Mouse (Mus musculus): ENCODE results near the gene Psmb1. TPM values are rescaled to one million over a fixed set of nuclear protein-coding genes. Genes with fewer than 3 reads are reported as not detected.
"Not testable (repeated sequence)": the region's sequence is repeated elsewhere in the genome, so short reads cannot be mapped to it uniquely, and the experiment has no call there.

Gene Psmb1
- 265 and 267 TPM in 2 replicates for polyA plus RNA-seq (2015; fragmentation: Nextera tagmentation; extraction: Ambion mirVana)

DNA sequence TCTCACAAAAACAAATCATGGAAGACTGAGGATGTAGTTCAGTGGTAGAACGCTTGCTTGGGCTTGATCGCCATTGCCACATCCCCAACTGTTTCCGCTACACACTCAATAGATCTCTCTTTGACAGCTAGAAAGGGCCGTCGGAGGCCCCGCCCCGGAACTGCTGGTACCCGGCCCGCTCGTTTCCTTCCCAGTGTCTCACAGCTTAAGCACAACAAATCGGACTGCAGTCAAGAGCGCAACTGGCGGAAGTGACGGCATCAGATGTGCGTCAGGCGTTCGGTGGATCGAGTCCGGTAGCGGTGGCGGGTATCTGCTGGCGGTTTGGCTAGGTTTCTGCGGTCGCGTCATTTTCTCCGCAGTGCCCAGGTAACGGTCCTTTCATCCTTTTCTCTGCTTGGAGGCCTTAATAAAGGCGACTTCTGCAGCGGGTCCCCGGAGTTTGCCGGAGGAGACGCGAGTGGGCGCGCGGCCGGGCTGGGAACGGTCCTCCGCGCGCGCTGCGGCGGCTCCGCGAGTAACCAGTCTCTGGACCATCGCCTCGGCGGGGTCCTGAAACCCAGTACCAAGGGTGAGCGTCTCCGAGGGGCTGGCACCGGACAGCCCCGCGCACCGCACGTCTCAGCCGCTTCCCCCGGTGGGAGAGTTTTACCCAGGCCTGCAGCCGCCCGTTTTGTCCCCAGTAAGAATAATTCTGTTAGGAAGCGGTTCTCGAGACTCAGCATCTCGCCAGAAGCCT lies at the start of gene Psmb1, which contains the start of gene Tbp:
TSS of gene Psmb1 (minus strand) at position 96 of the 739 bp plus-strand sequence.
TSS of gene Tbp (plus strand) at position 233 of the 739 bp plus-strand sequence.
- peak within 1 kb of the TSS; percentile 89 for H3K9ac ChIP-seq (replicated peaks)
- ATAC-seq: peak; percentile 94
- H3K4me3 ChIP-seq (replicated peaks): peak within 1 kb of the TSS; percentile 96
- under 1% methylated on average over 63 of the region's 63 CpGs for WGBS
- peaks cover 46% of the 10 kb centered on the region for H3K4me1 ChIP-seq (replicated peaks)
- no peaks in the 10 kb centered on the region for H3K27me3 ChIP-seq
- H3K36me3 ChIP-seq: peaks cover 25% of the 10 kb centered on the region
- peak within 1 kb of the TSS; percentile 96 for H3K4me2 ChIP-seq (replicated peaks)
- H3K27ac ChIP-seq: peak within 1 kb of the TSS; percentile 95
- no peaks in the 10 kb centered on the region for H3K9me3 ChIP-seq

GRCm38 (mm10) chr17:15546440-15546839 lies 46.9 kb upstream of the Psmb1 start:
- H3K4me1 ChIP-seq (replicated peaks): no peaks in the 10 kb centered on the region

DNA sequence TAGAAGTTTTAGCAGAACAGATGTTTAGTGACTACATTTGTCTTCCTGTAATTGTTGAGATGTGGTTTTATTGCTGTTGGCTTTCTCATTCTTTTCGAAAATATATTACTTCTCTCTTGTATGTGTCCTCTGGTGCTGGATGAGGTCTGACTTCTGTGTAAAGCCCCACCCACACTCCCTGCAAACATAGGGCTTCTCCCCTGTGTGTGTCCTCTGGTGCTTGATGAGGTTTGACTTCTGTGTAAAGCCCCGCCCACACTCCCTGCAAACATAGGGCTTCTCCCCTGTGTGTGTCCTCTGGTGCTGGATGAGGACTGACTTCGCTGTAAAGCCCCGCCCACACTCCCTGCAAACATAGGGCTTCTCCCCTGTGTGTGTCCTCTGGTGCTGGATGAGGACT lies 44.3 kb upstream of the Psmb1 start:
- H3K4me1 ChIP-seq (replicated peaks); H3K4me2 ChIP-seq (replicated peaks); H3K9ac ChIP-seq (replicated peaks); H3K36me3 ChIP-seq; H3K4me3 ChIP-seq (replicated peaks); H3K27ac ChIP-seq; H3K27me3 ChIP-seq; ATAC-seq; H3K9me3 ChIP-seq: not testable (repeated sequence)
- 70% methylated on average over 4 of the region's 4 CpGs for WGBS

More at GRCm38 (mm10) chr17:15546440-15546839, 46.9 kb upstream of the Psmb1 start:
- ATAC-seq: no peak
- H3K4me3 ChIP-seq (replicated peaks): no peak overlapping the region
- H3K36me3 ChIP-seq: peaks cover 4% of the 10 kb centered on the region; the same call in 1 of the 2 replicates
- H3K9me3 ChIP-seq: no peaks in the 10 kb centered on the region
- no peak overlapping the region for H3K9ac ChIP-seq (replicated peaks)
- H3K4me2 ChIP-seq (replicated peaks): no peak overlapping the region
- 75% methylated on average over 4 of the region's 4 CpGs for WGBS
- no peak overlapping the region for H3K27ac ChIP-seq
- no peaks in the 10 kb centered on the region for H3K27me3 ChIP-seq

- no peak for ATAC-seq
- Histone ChIP-seq H3K36me3 (peaks cover 4% of the 10 kb centered on the region; the same call in 1 of the 2 replicates), H3K9me3 (no peaks in the 10 kb centered on the region), H3K4me1 (replicated peaks) (0 out of 2 replicates have a peak, but pooled peaks cover 3% of the 10 kb centered on the region), H3K9ac (replicated peaks) (no peak overlapping the region), H3K4me2 (replicated peaks) (no peak overlapping the region), H3K27me3 (peaks cover 13% of the 10 kb centered on the region), H3K27ac (no peak overlapping the region), H3K4me3 (replicated peaks) (no peak overlapping the region)
- 75% methylated on average over 4 of the region's 4 CpGs for WGBS
Observed at GRCm38 (mm10) chr17:15540309-15540708, 40.8 kb upstream of the Psmb1 start.

GRCm38 (mm10) chr17:15536457-15536904 lies 36.9 kb upstream of the Psmb1 start:
- Histone ChIP-seq H3K9me3 (no peaks in the 10 kb centered on the region), H3K36me3 (no peaks in the 10 kb centered on the region), H3K27ac (no peak overlapping the region), H3K4me2 (replicated peaks) (peak overlapping the region; percentile 88), H3K27me3 (peaks cover 18% of the 10 kb centered on the region), H3K9ac (replicated peaks) (peak overlapping the region; percentile 73), H3K4me1 (replicated peaks) (0 out of 2 replicates have a peak, but pooled peaks cover 3% of the 10 kb centered on the region), H3K4me3 (replicated peaks) (peak overlapping the region; percentile 51)
- 1% methylated on average over 33 of the region's 33 CpGs for WGBS
- peak; percentile 67 for ATAC-seq

DNA sequence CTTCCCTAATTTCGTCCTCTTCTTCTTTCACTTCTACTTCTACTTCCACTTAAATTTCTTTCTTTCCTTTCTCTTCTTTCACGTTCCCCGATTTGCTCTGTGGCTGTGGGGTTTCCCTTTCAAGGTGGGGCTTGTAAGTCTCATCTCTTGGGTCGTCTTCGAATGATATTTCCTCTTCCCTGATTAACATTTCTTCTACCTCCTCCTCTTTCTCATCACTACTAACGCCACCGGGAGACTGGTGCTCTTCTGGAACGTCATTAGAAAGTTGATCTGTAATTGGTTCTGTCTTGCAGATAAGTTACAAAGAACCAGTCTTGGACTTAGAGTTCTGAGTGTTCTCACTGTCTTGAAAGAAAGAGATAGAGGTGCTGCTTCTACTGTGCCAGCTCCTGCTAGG lies 36.4 kb upstream of the Psmb1 start:
- Histone ChIP-seq H3K4me1 (replicated peaks) (0 out of 2 replicates have a peak, but pooled peaks cover 3% of the 10 kb centered on the region), H3K27ac (no peak overlapping the region), H3K4me3 (replicated peaks) (peak overlapping the region; percentile 51), H3K9me3 (no peaks in the 10 kb centered on the region), H3K36me3 (no peaks in the 10 kb centered on the region), H3K27me3 (peaks cover 18% of the 10 kb centered on the region), H3K9ac (replicated peaks) (peak overlapping the region; percentile 73), H3K4me2 (replicated peaks) (peak overlapping the region; percentile 88)
- no peak for ATAC-seq
- 18% methylated on average over 8 of the region's 8 CpGs for WGBS

DNA sequence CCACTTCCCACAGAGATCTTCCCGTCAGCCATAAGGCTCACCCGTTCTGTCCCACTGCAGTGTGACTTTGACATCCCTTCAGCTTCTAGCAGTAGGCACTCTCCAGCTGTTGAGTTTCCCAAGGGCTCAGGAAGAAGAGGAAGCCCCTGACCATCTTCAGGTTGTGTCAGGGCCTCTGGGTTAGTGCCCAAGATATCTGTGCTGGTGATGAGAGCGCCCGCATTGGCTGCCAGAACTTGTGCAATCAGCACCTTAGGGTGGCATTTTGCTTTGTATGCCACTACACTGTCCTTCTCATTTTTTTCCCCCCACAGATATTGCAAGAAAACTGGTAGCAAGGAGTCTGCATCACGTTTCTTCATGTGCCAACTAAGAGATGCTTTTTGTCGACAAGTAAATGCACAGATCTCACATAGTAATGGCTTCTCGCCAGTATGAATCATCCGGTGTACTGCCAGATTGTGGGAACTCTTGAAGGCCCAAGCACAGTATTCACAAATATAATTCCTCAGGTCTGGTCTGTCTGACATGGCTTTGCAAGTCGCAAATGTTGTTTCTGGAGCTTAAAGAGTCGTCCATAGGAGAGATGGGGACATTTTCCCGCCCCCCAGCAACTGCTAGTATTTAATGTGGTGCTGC lies 35.7 kb upstream of the Psmb1 start:
- no peak for ATAC-seq
- Histone ChIP-seq H3K36me3 (no peaks in the 10 kb centered on the region), H3K4me2 (replicated peaks) (no peak overlapping the region), H3K27ac (no peak overlapping the region), H3K9me3 (no peaks in the 10 kb centered on the region), H3K4me1 (replicated peaks) (0 out of 2 replicates have a peak, but pooled peaks cover 3% of the 10 kb centered on the region), H3K27me3 (peaks cover 18% of the 10 kb centered on the region), H3K9ac (replicated peaks) (no peak overlapping the region), H3K4me3 (replicated peaks) (no peak overlapping the region)
- WGBS: 73% methylated on average over 11 of the region's 11 CpGs

DNA sequence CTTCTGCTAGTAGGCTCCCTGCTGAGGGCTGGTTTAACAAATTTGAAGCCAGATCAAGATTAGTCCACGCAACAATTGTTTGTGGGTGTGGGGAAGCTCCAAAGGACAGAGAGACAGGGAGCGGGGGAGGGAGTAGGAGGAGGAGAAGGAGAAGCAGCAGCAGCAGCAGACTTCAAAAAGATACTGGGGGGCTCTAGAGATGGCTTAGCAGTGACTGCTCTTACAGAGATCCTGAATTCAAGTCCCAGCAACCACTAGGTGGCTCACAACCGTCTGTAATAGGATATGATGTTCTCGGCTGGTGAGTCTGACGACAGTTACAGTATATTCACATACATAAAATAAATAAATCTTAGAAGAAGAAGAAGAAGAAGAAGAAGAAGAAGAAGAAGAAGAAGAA lies 30.6 kb upstream of the Psmb1 start:
- Histone ChIP-seq H3K4me1 (replicated peaks) (peaks cover 26% of the 10 kb centered on the region), H3K27me3 (peaks cover 3% of the 10 kb centered on the region), H3K4me2 (replicated peaks) (no peak overlapping the region), H3K9ac (replicated peaks) (no peak overlapping the region), H3K9me3 (no peaks in the 10 kb centered on the region), H3K4me3 (replicated peaks) (no peak overlapping the region), H3K27ac (no peak overlapping the region), H3K36me3 (peaks cover 4% of the 10 kb centered on the region)
- no peak for ATAC-seq
- 1% methylated on average over 5 of the region's 5 CpGs for WGBS

GRCm38 (mm10) chr17:15528887-15529286 lies 29.3 kb upstream of the Psmb1 start:
- H3K9me3 ChIP-seq: no peaks in the 10 kb centered on the region
- no peak overlapping the region for H3K9ac ChIP-seq (replicated peaks)
- no peak overlapping the region for H3K4me3 ChIP-seq (replicated peaks)
- peaks cover 17% of the 10 kb centered on the region for H3K36me3 ChIP-seq
- H3K4me1 ChIP-seq (replicated peaks): peaks cover 26% of the 10 kb centered on the region
- H3K27ac ChIP-seq: no peak overlapping the region
- H3K27me3 ChIP-seq: no peaks in the 10 kb centered on the region
- ATAC-seq: no peak
- WGBS: 76% methylated on average over 2 of the region's 2 CpGs
- H3K4me2 ChIP-seq (replicated peaks): no peak overlapping the region

- 59% methylated on average over 3 of the region's 3 CpGs for WGBS
- no peaks in the 10 kb centered on the region for H3K9me3 ChIP-seq
- H3K4me3 ChIP-seq (replicated peaks): peak overlapping the region; percentile 88
- H3K4me2 ChIP-seq (replicated peaks): peak overlapping the region; percentile 62
- ATAC-seq: no peak
- H3K9ac ChIP-seq (replicated peaks): peak overlapping the region; percentile 94
- no peaks in the 10 kb centered on the region for H3K27me3 ChIP-seq
- H3K4me1 ChIP-seq (replicated peaks): peaks cover 26% of the 10 kb centered on the region
- H3K27ac ChIP-seq: no peak overlapping the region
- H3K36me3 ChIP-seq: peaks cover 24% of the 10 kb centered on the region
Observed at GRCm38 (mm10) chr17:15527811-15528136, 28.2 kb upstream of the Psmb1 start.

GRCm38 (mm10) chr17:15526986-15527810 lies 27.6 kb upstream of the Psmb1 start, which contains the start of gene Pdcd2:
Pdcd2 (minus strand) TSS chr17:15527301.
- H3K9me3 ChIP-seq: no peaks in the 10 kb centered on the region
- peak within 1 kb of the TSS; percentile 62 for H3K4me2 ChIP-seq (replicated peaks)
- peak within 1 kb of the TSS; percentile 94 for H3K9ac ChIP-seq (replicated peaks)
- H3K4me1 ChIP-seq (replicated peaks): peaks cover 26% of the 10 kb centered on the region
- peak; percentile 99 for ATAC-seq
- no peaks in the 10 kb centered on the region for H3K27me3 ChIP-seq
- WGBS: 1% methylated on average over 50 of the region's 55 CpGs
- H3K4me3 ChIP-seq (replicated peaks): peak within 1 kb of the TSS; percentile 88
- peak within 1 kb of the TSS; percentile 88 for H3K27ac ChIP-seq
- peaks cover 28% of the 10 kb centered on the region for H3K36me3 ChIP-seq

Measured in midbrain, embryonic 13.5 days (tissue).